Mouse (Mus musculus): ENCODE results near the gene Rorb.

The Rorb gene

DNA sequence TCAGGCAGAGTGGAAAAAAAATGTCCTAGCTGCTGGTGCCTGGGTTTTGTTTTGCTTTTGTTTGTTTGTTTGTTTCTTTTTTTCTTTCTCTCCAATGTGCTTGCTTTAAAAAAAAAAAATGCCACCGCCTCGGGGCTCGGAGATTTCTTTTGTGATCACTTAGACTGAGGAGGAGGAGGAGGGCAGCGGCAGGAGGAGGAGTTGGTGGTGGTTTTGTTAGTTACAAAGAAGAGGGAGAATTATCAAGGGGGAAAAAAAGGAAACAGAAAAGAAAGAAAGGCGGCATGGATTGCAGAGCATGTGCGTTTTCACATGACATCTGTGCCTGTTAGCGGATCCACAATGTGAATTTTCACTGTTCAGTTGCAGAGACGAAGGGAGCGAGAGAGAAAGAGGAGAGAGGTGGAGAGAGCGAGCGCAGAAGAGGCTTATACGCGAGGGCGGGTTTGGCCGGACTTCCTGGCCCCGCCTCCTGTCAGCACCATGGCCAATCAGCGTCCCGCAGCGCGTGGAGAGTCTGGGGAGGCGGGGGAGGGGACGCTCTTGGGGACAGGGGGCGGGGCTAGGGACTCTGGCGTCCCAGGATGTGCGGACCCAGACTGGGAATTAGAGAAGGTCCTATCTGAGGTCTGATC is at the start of gene Rorb:
Rorb (minus strand) TSS at position 404 of the 635 bp plus-strand sequence.
- DNase-seq (ENCODE audit: low read depth, low spot score) = no peak

DNA sequence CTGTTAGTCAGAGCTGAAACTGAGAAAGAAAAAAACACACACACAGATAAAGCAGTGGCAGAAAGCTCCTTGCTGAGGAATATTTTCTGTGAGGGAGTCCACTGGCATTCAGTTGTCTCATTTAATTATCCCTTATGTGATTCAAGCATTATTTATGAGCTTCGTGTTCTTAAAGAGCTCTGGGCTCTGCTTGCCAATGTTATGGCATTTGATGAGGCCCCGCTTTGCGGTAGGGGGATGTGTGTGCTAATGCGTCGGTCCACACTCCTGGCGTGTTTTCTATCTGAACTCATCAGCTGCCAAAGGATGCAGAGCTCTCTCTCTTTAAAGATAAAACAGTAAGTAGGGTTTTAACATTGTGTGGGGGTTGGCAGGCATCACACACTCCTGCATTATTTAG is 37.9 kb upstream of the Rorb start:
- no peaks in the 10 kb centered on the region for H3K27me3 ChIP-seq (ENCODE audit: control insufficient read depth, insufficient read depth, low read length, poor library complexity, severe bottlenecking)
- no peak for DNase-seq (ENCODE audit: low read depth, low spot score)
- no peaks in the 10 kb centered on the region for H3K36me3 ChIP-seq (ENCODE audit: control insufficient read depth, insufficient read depth, low read length, poor library complexity, severe bottlenecking)

More for the DNA sequence above, at the start of gene Rorb:
- Histone ChIP-seq H3K36me3 (ENCODE audit: control insufficient read depth, insufficient read depth, low read length, poor library complexity, severe bottlenecking) (no peaks in the 10 kb centered on the region), H3K27me3 (ENCODE audit: control insufficient read depth, insufficient read depth, low read length, poor library complexity, severe bottlenecking) (no peaks in the 10 kb centered on the region)

DNA sequence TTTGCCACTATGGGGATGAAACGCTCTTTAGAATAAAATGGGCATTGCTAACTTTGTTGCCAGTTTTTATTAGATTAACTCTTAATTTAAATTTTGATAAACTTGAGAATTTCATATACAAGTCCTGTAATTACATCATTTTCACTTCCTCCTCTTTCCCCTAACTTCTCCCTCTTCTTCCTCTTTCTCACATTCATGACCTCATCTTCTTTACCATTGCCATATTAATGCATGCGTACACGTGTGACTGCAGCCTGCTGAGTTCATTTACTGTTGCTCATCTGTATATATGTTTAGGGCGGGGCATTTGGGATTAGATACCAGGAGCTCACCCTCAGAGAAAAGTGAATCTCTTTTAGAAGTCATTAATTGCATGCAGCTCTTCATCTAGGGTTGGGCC is 33.5 kb upstream of the Rorb start:
- no peak for DNase-seq (ENCODE audit: low read depth, low spot score)
- Histone ChIP-seq H3K27me3 (ENCODE audit: control insufficient read depth, insufficient read depth, low read length, poor library complexity, severe bottlenecking) (no peaks in the 10 kb centered on the region), H3K36me3 (ENCODE audit: control insufficient read depth, insufficient read depth, low read length, poor library complexity, severe bottlenecking) (no peaks in the 10 kb centered on the region)

DNA sequence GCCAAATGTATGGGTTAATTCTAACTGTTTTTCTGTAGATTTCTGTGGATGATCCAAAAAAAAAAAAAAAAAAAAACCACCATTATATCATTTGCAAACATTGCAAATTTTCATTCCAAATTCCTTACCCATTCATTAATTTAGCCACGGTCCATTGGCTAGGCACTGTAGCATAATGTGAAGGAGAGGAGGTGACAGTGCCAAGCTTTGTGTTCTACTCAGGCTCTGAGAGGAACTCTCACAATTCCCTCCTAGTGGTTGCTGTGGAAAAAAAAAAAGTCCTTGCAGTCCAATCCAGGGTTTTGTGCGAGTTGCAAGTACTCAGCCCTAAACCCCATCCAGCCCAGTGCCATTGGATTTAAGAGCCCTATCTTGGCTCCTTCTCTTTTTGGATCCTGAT is 25.9 kb upstream of the Rorb start:
- H3K36me3 ChIP-seq (ENCODE audit: control insufficient read depth, insufficient read depth, low read length, poor library complexity, severe bottlenecking) = no peaks in the 10 kb centered on the region
- DNase-seq (ENCODE audit: low read depth, low spot score) = no peak

DNA sequence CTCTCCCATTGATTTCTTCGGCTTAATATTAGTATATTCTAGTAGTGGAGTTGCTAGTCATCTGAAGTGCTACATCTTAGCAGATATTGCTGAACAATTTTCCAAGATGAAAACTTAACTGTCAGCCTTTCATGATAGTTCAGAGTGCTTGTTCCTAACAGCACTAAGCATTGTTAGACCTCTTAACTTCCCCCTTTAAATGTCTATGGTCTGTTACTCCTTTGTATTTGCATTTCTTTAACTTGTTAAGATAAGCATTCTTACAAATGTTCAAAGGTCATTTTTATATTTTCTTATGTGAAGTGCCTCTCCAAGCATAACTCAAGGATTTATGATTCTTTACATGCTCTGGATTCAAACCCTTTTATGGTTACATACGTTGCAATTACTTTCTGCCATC is 24.8 kb upstream of the Rorb start:
- no peak for DNase-seq (ENCODE audit: low read depth, low spot score)
- Histone ChIP-seq H3K36me3 (ENCODE audit: control insufficient read depth, insufficient read depth, low read length, poor library complexity, severe bottlenecking) (no peaks in the 10 kb centered on the region), H3K27me3 (ENCODE audit: control insufficient read depth, insufficient read depth, low read length, poor library complexity, severe bottlenecking) (no peaks in the 10 kb centered on the region)

More for the DNA sequence above, 25.9 kb upstream of the Rorb start:
- no peaks in the 10 kb centered on the region for H3K27me3 ChIP-seq (ENCODE audit: control insufficient read depth, insufficient read depth, low read length, poor library complexity, severe bottlenecking)

DNA sequence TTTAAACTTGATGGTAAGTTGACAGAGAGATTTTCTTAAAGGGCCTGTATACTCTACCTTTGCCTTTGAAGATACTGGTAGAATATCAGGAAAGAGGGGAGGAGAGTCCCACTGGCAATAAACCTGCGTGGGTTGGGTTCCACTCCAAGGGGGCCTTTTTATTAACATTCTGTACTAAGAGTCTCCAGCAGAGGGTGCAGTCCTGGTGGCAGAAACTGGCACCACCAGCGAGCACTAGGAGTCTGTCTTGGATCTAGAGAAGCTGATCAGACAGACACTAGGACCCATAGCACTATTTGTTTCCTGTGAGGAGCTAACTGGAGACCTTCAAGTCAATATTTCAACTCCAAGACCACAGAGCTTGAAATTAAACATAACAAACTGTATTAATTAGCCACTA is 11.3 kb upstream of the Rorb start:
- H3K27me3 ChIP-seq (ENCODE audit: control insufficient read depth, insufficient read depth, low read length, poor library complexity, severe bottlenecking) = no peaks in the 10 kb centered on the region; the same call in 1 of the 2 replicates
- no peak for DNase-seq (ENCODE audit: low read depth, low spot score)
- no peaks in the 10 kb centered on the region for H3K36me3 ChIP-seq (ENCODE audit: control insufficient read depth, insufficient read depth, low read length, poor library complexity, severe bottlenecking)

DNA sequence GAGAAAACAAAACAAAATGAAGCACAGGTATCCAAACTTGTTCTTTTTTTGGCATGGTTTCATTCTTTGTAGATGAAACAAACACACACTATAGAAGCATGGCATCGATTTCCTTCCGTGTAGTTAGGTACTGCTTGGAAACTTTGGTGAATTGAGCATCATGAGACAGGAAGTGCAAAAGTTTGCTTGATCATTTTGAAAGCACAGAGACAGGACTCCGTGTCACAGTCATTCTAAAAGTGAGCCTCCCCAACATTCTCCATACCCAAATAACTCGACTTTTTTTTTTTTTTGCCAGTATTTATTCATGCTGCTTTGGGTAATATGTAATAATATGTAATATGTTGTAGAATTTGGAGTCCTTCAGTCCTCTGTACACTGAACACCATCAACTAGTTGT is 1.2 kb upstream of the Rorb start:
- no peaks in the 10 kb centered on the region for H3K36me3 ChIP-seq (ENCODE audit: control insufficient read depth, insufficient read depth, low read length, poor library complexity, severe bottlenecking)
- no peaks in the 10 kb centered on the region for H3K27me3 ChIP-seq (ENCODE audit: control insufficient read depth, insufficient read depth, low read length, poor library complexity, severe bottlenecking)
- no peak for DNase-seq (ENCODE audit: low read depth, low spot score)

DNA sequence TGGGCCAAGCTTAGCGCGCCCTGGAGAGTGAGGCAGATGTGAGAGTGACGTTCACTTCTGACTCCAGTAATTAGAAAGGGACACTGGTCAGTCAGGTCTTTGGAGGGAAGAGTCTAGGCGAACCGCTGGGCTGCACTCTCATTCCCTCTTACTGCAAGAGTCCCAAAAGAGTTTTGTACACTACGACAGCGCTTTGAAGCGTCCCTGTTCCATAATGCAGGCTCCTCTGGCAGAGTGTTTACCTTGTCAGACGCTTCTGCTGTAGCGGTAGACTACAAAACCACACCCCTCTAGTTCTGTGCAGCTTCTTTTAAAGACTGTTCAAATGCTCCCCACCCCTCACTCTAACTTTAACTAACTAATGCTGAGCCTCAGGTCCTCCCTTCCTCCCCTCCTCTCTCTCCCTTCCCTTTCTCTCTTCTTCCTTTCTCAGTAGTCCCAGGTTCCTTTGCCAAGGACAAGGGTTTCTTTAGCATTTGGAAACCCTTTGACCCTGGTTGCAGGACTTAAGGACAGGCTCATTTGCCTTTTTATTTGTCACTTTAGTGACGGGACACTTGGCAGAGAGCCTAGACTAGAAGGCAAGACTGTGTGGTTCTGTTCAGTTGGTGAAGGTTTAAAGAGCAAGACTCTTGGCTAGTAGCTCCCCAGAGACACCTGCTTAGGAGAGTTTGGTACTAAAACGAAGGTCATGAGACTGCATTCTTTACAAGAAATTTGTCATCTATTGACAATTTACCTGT is 603 bp upstream of the Rorb start:
- DNase-seq (ENCODE audit: low read depth, low spot score) = no peak
- no peaks in the 10 kb centered on the region for H3K36me3 ChIP-seq (ENCODE audit: control insufficient read depth, insufficient read depth, low read length, poor library complexity, severe bottlenecking)
- H3K27me3 ChIP-seq (ENCODE audit: control insufficient read depth, insufficient read depth, low read length, poor library complexity, severe bottlenecking) = no peaks in the 10 kb centered on the region

DNA sequence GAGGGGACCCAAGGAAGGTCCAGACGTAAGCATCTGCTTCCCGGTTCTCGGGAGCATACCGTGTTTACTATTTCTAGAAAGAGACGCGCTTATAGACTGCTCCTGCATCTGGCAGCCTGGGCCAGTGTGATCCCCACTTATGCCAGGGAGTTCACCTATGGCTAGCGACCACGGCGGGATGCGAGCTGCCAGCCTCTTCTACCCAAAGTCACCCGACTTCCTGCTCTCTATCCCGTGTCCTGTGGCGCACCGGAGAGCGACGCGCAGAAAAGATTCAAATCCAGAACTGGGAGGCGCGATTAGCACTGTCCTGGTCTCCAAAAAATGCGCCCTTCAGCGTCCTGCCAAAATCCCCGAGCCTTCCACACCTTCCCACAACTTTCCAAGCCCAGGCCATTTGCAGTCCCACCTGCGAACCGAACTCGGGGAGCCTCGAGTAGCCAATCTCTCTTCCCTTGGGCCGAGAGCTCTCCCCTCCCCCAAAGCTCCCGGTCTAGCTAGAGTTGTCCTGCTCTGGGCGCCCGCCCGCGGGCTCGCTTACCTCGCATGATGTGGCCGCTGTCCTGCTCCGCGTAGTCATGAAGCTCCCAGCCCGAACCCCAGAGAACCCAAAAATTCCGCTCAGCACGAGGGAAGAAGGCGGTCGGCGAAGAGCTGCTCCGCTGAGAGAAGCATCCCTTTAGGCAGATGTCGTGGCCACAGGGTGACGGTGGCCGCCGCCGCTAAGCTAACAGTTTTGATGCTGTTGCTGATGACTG is 806 bp downstream of the Rorb start:
- no peak for DNase-seq (ENCODE audit: low read depth, low spot score)
- no peaks in the 10 kb centered on the region for H3K27me3 ChIP-seq (ENCODE audit: control insufficient read depth, insufficient read depth, low read length, poor library complexity, severe bottlenecking)
- no peaks in the 10 kb centered on the region for H3K36me3 ChIP-seq (ENCODE audit: control insufficient read depth, insufficient read depth, low read length, poor library complexity, severe bottlenecking)

DNA sequence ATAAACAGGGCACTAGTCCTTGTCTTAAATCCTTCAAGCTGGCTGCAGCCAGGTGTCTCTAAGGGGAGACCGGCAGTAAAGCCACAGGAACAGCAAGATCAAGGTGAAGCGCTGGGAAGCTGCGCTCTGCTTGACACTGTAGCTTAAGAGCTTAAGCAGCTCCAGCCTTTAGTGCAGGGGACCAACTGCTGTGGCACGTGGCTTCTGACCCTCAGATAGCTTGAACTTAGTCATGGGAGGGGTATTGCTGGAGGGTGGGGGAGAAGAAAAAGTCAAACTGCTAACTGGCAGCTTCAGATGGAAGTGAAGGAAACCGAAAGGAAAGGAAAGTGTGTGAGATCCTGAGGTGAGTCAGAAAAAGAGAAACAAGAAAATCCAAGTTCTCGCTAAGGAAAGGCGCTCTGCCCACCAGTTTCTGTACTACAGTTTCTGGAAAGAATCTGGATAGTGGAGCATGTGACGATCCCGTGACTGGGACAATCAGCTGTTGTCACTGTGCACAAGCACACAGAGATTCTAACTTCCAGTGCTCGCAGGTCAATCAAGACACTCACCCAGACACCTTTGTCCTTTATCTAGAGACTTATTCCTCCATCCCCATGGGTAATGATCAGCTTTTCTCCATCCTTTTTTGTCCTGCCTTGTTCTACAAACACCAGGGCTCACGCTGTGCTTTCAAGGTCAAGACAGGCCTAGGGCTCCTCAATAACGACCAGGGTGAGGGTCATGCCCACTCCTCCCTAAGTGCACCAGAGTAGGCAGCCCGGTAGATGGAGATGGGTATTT is 2.2 kb downstream of the Rorb start:
- H3K36me3 ChIP-seq (ENCODE audit: control insufficient read depth, insufficient read depth, low read length, poor library complexity, severe bottlenecking) = no peaks in the 10 kb centered on the region
- no peaks in the 10 kb centered on the region for H3K27me3 ChIP-seq (ENCODE audit: control insufficient read depth, insufficient read depth, low read length, poor library complexity, severe bottlenecking)
- DNase-seq (ENCODE audit: low read depth, low spot score) = no peak

DNA sequence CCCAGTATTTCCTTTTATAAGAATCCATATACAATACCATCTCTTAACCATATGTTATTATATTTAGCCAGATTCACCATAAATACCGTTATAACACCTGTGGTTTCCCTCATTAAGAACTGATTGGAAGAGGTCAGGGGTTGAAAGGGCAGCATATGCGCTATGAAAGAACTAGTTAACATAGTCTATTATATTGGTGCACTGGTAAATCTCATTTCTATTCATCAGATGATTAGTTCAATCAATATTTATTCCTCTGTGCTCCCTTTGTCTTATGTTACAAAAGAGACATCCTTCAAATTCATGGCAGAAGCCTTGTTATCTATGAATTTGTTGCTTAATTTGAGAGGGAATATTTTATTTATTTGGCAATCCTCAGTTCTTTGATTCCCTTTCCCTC is 6.4 kb downstream of the Rorb start:
- DNase-seq (ENCODE audit: low read depth, low spot score) = no peak
- Histone ChIP-seq H3K27me3 (ENCODE audit: control insufficient read depth, insufficient read depth, low read length, poor library complexity, severe bottlenecking) (no peaks in the 10 kb centered on the region), H3K36me3 (ENCODE audit: control insufficient read depth, insufficient read depth, low read length, poor library complexity, severe bottlenecking) (no peaks in the 10 kb centered on the region)

DNA sequence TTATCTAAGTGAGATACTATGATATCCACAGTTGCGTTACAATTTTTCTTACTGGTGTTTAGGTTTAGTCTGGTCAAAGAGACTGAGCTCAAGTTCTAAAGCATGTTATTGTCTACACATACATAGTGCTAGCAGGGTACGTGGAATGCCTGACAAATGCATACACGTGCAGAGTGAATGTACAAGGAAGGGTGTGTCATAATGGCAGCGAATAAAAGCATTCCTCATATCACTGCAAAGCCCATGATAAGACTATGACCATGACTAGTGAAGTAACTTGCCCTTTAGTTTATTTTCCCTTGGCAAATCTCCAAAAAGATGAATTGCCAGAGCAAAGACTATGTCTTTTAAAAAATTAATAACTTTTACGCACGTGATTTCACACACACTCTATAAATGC is 13.8 kb downstream of the Rorb start:
- H3K27me3 ChIP-seq (ENCODE audit: control insufficient read depth, insufficient read depth, low read length, poor library complexity, severe bottlenecking) = no peaks in the 10 kb centered on the region
- DNase-seq (ENCODE audit: low read depth, low spot score) = no peak
- no peaks in the 10 kb centered on the region for H3K36me3 ChIP-seq (ENCODE audit: control insufficient read depth, insufficient read depth, low read length, poor library complexity, severe bottlenecking)

DNA sequence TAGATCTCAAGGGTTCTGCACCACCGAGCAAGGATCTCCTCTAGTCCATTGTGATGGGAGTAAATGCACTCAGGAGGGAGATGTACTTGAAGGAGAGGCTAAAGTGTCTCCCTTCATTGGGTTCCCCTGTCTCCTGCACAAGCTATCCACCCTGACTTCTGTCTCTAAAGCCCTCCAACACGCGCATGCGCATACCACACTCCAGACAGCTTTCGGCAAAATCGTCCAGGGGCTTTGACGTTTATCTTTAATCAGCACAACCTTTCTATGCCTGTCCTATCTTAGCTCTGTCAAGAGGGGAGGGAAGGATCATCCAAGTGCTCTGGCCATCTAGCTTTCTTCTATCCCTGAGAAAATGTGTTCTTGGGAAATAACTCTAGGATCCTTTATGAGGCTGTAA is 21.6 kb downstream of the Rorb start:
- no peaks in the 10 kb centered on the region for H3K27me3 ChIP-seq (ENCODE audit: control insufficient read depth, insufficient read depth, low read length, poor library complexity, severe bottlenecking)
- DNase-seq (ENCODE audit: low read depth, low spot score) = no peak
- H3K36me3 ChIP-seq (ENCODE audit: control insufficient read depth, insufficient read depth, low read length, poor library complexity, severe bottlenecking) = no peaks in the 10 kb centered on the region

DNA sequence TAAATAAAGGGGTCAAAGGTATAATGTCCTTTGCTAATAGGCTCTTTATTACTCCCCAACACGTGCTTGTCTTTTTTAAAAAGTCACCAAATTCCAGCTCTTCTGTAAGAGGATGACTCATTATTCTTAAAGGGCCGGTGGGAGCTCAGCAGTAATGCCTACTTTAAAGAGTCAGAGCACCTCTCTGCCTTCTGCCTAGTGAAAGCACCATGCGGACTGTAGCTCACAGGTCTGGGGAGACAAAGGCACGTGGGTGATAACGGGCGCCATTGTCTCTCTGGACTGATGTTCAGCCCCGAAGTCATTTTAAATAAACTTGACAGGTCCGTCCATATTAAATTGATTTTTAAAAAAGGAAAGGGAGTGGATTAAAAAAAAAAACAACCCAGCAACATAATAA is 33.1 kb downstream of the Rorb start:
- no peak for DNase-seq (ENCODE audit: low read depth, low spot score)
- Histone ChIP-seq H3K27me3 (ENCODE audit: control insufficient read depth, insufficient read depth, low read length, poor library complexity, severe bottlenecking) (no peaks in the 10 kb centered on the region), H3K36me3 (ENCODE audit: control insufficient read depth, insufficient read depth, low read length, poor library complexity, severe bottlenecking) (no peaks in the 10 kb centered on the region)
